Mouse (Mus musculus): ENCODE data around the gene Nedd9.

Nedd9 gene

GRCm38 (mm10) chr13:41456292-41457029, 30.7 kb downstream of the Nedd9 start:
- no peak for DNase-seq (ENCODE audit: low spot score)

DNA sequence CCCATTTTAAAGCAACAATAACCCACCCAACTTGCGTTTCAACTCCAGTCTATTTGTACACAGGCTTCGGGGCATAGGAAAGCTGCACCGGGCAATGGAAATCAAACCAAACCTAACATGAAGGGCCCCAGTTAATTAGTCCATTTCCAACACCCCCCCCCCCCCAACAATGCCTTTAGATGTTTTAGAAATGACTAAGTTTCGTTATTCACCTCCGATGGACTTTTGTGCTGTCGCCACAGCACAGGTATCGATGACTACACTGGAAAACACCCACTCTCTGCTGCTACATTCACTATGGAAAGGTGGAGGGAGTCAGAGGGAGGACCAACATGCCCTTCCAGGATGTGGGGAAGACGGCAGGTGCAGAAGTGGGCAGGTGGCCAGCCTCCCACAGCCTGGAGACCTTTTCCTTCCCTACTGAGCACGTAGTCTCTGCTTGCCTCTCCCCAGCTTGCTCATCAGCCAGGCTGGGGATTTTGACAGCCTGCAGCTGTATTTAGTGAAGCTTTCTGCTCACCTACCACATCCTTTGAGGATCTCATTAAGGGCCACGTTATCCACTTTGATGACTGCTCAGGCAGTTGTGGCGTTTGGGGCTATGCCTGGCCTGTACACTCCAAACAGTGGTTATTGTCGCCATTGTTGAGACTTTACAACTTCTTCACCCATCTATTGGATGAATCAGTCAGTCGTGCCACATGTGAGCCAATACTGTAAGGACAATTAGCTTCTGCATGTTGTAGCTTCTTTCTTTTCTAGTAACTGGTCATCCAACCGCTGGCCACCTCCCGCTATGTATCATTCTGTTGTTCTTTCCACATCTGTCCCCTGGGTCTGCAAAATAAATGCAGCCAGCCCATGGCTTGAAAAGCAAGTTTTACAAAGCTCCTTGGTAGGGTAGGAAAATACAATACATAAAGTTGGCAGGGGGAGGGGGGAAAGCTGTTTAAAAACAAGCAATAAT, 33.7 kb downstream of the Nedd9 start:
- no peak for DNase-seq (ENCODE audit: low spot score)

DNA sequence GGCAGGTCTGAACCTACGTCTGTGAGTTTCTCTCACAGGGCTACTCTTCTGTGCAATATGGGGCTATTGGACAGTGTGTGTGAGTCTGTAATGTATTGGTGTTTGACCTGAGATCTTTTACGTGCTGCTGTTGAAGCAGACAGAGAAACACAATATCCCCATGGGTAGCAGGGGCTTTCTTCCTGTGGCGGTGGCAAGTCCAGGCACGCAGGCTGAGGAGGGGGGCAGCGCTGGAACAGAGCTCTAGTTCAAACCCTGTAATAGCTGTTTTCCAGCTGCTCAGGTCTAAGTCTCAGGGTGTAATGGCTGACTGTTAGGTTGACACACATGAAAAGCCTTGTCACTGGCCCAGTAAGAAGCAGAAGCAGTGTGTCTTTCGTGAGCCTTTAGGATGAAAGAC, 36.3 kb downstream of the Nedd9 start:
- no peak for DNase-seq (ENCODE audit: low spot score)

DNA sequence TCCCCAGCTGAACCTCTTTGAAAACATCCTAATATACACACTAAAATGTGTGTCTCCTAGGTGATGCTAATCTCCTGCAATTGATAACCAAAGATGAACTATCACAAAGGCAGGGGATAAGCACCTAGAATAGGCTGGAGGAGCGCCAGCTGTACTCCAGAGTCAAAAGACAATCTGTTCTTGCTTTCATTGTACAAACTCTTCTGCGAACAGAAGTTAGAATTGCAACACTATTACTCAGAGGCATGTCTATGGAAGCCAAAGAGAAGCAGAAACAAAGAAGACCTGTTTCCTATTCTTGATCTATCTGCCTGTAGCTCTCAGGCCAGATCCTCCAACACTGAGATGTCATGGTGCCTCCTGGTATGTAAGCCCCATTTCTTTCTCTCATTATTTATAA, 38.0 kb downstream of the Nedd9 start:
- no peak for DNase-seq (ENCODE audit: low spot score)

DNA sequence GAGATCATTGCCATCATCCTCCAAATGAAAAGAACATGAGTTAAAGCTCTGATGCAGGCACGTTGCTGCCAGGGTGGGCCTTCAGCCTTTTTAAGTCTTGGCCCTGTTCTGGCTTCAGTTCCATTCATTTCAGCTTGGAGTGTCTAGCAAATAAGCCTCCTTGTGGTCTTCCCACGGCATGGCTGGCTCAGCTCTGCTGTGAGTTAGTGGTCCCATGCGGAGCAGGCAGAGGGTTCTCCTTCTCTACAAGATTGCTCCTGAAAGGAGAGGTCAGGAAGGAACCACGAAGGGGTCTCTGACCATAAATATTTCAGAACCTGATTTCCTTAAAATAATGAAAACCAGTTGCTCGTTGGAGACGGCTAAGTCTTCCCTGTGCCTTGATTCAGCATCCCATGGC, 40.0 kb downstream of the Nedd9 start:
- DNase-seq (ENCODE audit: low spot score), result no peak

DNA sequence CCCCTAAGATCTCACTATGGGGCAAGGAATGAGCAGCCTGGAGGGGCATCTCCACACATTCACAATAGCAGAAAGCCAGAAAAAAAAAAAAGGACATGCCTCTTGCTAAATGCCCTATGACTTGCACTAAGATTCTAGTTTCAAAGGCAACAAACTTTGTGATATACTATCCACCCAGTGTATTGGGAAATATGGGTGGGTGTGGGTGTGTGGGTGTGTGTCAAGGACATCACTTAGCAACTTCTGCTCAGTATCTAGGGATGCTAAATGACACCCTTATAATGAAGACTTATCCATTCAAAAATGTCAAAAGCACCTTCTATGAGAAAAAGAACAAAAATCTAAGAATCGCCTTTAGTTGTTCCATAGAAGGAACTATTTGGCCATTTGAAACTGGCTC, 40.6 kb downstream of the Nedd9 start:
- no peak for DNase-seq (ENCODE audit: low spot score)

DNA sequence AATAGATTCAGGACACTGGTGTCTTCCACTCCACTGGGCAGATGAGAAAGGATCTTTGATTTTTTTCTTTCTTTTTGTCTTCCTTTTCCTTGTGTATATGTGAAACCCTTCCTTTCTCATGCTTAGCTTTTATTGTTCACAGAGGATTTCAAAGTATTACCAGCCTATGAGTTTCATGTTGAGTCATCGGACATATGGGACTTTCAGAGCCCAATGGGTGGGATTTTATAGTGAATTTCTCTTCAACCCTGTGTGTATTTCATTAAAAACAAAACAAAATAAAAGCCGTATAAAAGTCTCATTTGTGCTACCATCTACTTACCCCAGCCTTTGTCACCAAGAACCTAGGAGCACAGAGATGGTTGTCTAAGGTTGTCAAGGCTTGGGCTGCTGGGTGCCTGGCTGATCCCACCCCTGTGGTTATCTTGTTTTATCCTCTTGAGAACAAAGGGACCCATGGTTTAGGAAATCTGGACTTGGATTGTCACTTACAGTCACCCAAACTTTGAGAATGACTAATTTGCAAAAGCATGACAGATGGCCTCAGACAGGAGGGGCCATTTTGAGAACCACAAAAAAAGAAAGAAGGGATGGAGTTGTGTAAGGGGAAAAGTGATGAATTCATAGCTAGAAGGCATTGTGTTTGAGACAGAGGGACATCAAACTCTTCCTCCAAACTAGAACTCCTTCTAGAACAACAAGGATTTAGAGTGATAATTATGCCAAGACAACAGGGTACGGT, 41.9 kb downstream of the Nedd9 start:
- no peak for DNase-seq (ENCODE audit: low spot score)

- no peak for DNase-seq (ENCODE audit: low spot score)
Observed at GRCm38 (mm10) chr13:41444230-41444629, 42.9 kb downstream of the Nedd9 start.

DNA sequence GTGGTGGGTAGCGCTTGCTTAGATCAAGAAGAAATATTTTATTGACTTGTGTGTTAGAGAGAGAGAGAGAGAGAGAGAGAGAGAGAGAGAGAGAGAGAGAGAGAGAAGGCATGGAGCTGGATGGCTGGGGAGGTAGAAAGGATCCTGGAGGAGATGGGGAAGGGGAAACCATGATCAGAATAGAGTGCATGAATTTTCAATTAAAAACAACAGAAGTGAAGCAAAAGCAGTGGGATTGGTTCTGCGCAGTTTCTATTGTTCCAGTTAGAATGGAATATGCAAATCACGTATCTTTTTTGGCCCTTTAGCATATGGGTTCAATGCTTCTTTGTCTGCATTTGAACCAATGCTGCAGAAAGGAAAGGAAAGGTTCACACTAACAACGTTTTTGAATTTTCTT, 45.0 kb downstream of the Nedd9 start:
- DNase-seq (ENCODE audit: low spot score), result no peak

DNA sequence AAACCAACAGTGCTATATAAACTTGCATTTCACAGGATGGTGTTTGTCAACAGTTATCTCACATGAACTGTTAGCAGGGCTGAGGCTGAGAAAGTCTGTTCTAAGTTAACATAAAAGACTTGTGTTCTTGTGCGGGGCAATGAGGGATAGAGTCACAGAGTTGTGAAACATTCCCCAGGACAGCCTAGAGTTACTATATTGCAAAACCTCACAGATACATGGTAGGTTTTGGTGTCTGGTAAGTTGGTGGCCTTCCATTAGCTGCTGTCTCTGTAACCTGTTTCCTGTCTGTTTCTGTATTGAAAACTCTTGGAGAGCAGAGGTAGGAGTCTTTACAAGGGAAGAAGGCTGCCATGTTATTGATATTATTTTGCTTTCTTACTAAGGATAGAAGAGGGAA, 47.0 kb downstream of the Nedd9 start:
- DNase-seq (ENCODE audit: low spot score), result no peak

GRCm38 (mm10) chr13:41437390-41437789, 49.8 kb downstream of the Nedd9 start:
- DNase-seq (ENCODE audit: low spot score), result no peak

- DNase-seq (ENCODE audit: low spot score), result no peak
Observed at GRCm38 (mm10) chr13:41436731-41437130, 50.4 kb downstream of the Nedd9 start.

- DNase-seq (ENCODE audit: low spot score), result no peak
Observed at GRCm38 (mm10) chr13:41433201-41433600, 54.0 kb downstream of the Nedd9 start.

- DNase-seq (ENCODE audit: low spot score), result no peak
Observed at GRCm38 (mm10) chr13:41431795-41432194, 55.4 kb downstream of the Nedd9 start.

DNA sequence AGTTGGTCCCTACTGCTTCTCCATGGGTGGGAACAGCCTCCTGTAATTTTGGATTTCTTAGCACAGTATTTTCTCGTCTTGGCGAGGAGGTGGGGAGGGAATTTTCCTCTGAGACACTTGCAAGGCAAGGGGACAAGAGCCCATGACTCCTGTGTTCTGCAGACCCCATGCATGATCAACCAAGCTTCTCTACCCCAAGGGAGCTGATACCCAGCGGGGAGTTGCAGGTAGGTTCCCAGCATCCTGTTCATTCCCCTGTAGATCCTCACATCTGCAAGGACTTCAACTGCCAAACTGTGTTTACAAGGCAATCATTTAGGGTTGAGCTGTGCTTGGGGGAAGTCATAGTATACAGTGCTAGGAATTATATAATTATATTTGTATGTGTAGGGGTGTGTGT, 60.1 kb downstream of the Nedd9 start:
- no peak for DNase-seq (ENCODE audit: low spot score)

DNA sequence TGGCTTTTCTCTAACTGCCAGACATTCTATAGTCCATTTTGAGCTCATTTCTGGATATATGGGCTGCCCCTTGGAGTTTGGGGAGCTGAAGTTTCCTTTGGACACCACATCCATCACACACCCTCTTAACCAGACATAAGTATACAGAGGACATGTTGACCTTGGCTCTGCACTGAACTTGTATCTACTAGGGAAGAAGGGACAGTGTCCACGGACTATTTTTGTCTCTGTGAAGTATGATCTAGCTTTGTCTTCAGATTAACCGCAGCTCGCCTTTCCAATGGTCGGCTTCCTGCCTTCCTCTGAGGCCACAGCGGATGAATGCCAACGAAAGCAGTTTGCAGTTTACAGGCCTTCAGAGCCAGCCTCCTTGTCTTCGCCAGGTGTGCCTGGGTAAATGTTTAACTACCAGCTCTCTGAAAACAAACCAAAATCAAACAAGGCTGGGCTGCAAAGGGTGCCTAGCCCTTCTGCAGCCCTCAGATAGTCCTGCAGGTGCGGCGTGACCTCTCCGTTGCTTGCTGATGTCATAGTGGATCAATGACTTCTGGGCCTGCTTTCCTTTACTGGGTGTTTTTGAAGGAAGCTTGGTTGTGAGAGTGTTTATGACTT, 63.6 kb downstream of the Nedd9 start:
- DNase-seq (ENCODE audit: low spot score), result no peak

DNA sequence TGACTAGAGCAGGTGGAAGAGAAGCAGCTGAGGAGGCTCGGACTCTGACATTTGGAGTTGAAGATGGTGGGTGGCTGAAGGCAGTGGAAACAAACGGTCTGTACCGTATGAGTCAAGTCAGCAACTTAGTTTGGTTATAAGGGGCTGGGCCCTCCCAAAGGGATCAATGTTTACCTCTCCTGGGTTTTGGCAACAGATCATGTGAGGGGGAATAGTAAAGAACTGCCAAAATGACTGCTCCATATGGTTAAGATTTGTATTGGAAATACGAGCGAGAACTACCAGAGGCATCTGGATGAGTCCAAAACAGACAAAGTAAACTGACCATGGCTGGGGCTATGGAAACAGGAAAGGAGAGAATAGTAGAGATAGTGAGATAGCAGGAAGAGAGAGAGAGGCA, 64.6 kb downstream of the Nedd9 start:
- DNase-seq (ENCODE audit: low spot score), result no peak

- DNase-seq (ENCODE audit: low spot score), result no peak
Observed at GRCm38 (mm10) chr13:41420376-41420775, 66.8 kb downstream of the Nedd9 start.

DNA sequence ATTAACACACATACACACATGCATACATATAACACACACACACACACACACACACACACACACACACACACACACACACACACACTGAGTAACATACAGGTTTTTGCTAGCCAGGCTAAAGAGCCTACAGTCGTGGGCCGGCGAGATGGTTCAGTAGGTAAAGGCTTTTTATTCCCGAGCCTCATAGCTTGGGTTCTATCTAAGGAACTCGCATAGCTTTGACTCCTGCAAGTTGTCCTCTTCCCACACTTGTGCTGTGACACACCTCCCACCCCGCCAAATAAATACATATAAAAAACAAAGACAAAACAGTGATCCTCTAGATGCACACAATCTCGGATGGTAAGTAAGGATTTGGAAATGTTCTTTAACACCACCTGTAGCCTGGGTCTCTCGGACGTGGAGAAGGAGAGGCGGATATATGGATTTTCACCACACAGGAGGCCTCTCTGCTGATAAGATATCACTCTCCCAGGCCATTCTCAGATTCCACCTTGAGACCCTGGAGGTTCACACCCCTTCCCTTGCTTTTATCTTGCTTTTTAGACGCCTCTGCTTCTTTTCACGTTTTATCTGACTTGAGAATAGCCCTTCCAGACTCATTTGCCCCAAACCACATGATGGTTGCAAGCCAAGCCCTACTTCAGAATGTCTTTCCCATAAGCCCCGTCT, 68.8 kb downstream of the Nedd9 start:
- DNase-seq (ENCODE audit: low spot score), result no peak

DNA sequence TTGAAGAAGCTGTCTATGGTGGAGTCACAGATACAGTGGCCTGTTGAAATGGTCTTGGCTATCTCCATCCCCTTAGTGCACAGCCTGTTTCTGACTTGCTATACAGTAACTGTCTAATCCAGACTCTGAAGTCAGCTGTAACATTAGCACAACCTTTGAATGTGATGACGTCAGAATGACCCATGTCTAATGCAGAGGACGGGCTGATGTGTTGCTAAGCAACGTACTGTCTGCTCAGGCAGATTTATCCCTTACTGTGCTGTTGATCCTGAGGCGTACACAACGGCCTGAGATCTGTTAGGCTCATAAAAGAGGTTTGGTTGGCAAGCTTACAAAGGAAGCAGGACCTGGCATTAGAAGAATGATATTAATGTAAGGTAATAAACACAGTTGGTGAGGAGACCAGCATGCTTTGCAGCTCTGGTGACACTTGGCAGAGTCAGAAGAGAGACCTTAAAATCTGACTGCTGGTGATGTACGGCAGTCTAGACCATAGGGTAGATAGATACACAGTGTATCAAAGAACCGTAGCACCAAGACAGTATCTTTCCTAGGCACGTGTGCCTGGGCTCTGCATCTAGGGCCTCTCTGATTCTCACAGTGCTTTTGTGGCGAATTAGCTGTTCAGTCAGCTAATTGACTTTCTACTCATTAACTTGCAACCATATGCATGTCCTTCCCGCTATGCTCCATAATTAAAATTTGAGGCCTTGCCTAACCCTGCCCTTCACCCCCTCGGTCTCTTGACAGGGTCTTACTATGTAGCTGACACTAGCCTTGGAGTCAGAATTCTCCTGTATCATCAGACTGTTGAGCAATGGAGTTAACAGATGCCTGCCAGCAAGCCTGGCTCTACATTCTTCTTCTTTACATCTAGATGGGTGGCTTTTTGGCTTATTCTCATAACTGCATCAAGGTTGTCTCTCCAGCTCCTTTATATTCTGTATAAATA, 70.8 kb downstream of the Nedd9 start:
- no peak for DNase-seq (ENCODE audit: low spot score)
